Mouse (Mus musculus) olfactory bulb, adult 2 months (tissue): ENCODE measurements around the gene Pim2. TPM values are rescaled to one million over a fixed set of nuclear protein-coding genes. Genes with fewer than 3 reads are reported as not detected.

Source experiments
- H3K27ac ChIP-seq: fragments of 200-500 bp; 2 replicates; pipeline ENCODE4 v1.5.1; 2012; ENCODE audit warnings: low read depth, low read length; ENCODE audit not compliant: insufficient read depth
- H3K4me1 ChIP-seq: fragments of 200-500 bp; 2 replicates; pipeline ENCODE4 v1.6.1; 2012; ENCODE audit warnings: low read length; ENCODE audit not compliant: control insufficient read depth, insufficient read depth
- H3K4me3 ChIP-seq: fragments of 200-500 bp; 2 replicates; pipeline ENCODE4 v1.5.1; 2012; ENCODE audit warnings: mild to moderate bottlenecking, low read depth, low read length, moderate library complexity; ENCODE audit not compliant: insufficient read depth
- CTCF ChIP-seq: fragments of 200-500 bp; IDR thresholded peaks from 2 replicates; pipeline ENCODE4 v1.5.1; 2012; ENCODE audit warnings: low read depth, mild to moderate bottlenecking, low read length, moderate library complexity; ENCODE audit not compliant: insufficient read depth
- POLR2A ChIP-seq: fragments of 200-500 bp; IDR thresholded peaks from 2 replicates; pipeline ENCODE4 v1.6.1; 2012; ENCODE audit warnings: mild to moderate bottlenecking, low read depth, low read length, moderate library complexity; ENCODE audit not compliant: insufficient read depth
- WGBS: fragments of 180-500 bp; shearing (Covaris S2); methylation state at CpG from one replicate; pipeline ENCODE4 v1.1.7; 2018; 5-methylcytosine and 5-hydroxymethylcytosine counted together
- polyA plus RNA-seq: library from polyadenylated mRNA; stranded (reverse); fragments of >200 nt; gene quantifications from 2 replicates; pipeline ENCODE4 v1.2.4, GENCODE M21; 2012; ENCODE audit warnings: low replicate concordance; ENCODE audit not compliant: missing spikeins, insufficient read depth, insufficient read length

Pim2 gene
- polyA plus RNA-seq, 1 experiment, result not detected

DNA sequence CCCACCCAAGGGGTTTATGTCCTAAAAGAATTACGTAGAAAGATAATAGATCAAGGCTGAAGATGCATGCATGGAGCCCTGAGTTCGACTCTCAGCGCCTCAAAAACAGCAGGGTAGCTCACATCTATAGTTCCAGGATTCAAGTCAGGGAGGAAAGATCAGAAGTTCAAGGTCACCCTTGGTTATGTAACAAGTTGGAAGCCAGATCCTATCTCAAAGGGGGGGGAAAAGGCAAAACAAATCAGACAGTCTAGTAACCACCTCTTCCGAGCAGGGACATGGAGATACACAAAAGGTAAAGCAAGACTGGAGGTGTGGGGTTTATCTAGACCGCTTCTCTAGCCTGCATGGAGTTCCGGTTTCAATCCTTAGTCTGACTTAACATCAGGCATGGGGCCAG is 48.2 kb downstream of the Pim2 start:
- TF ChIP-seq POLR2A (no peak), CTCF (no peak)
- Histone ChIP-seq H3K4me3 (no peak overlapping the region), H3K27ac (no peak overlapping the region), H3K4me1 (peaks cover 13% of the 10 kb centered on the region; the same call in 1 of the 2 replicates)
- 80% methylated on average over 6 of the region's 6 CpGs for WGBS

DNA sequence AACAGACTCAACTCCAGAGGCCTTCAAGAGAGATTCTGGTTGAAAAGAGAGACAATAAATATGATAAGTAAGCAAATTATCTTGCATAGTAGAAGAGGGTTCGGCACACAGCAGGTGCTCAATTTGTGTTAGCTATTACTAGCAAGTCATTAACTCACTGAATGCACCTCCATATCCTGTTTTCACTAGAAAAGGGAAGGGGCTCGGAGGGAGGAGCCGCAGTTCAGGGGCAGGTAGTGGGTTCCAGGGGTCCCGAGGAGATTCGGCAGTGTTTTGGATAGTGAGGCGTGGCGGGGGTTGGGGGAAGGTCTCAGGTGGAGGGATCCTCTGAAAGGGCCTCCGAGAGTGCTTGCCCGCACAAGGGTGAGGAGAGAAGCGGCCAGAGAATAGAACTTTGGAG is 49.1 kb downstream of the Pim2 start:
- Histone ChIP-seq H3K4me3 (no peak overlapping the region), H3K4me1 (peaks cover 10% of the 10 kb centered on the region; the same call in 1 of the 2 replicates), H3K27ac (no peak overlapping the region)
- no peak for TF ChIP-seq POLR2A
- TF ChIP-seq CTCF, result no peak
- 57% methylated on average over 10 of the region's 10 CpGs for WGBS

DNA sequence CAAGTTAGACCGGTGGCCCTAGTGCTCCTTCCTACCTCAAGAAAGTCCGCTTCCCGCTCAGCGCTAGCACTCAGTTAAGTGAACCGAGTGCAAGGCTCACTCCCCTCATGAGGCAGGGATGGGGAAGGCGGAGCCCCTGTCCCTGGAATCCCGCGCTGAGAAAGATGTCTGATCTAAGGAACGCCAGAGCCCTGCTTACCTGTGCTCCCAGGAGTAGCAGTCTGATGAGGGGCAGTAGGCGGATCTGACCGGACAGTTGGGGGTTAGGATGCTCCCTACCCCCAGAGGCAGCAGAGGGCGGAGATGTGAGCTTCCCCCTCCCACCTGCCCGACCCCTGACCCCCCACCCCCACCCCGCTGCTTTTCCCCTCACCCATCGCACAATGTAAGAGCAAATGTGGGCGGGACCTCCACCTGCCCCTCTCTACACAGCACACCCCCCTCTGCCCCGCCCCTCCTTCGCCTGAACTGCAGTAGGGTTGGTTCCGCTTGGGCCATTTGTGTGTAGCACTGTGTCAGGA is 50.3 kb downstream of the Pim2 start, which contains the start of gene Eras:
Gene Eras (minus strand): TSS at position 338 of the 521 bp plus-strand sequence.
- no peak within 1 kb of the TSS for H3K4me3 ChIP-seq
- TF ChIP-seq CTCF (no peak), POLR2A (no peak)
- WGBS, result 33% methylated on average over 19 of the region's 19 CpGs

More for the DNA sequence above, 50.3 kb downstream of the Pim2 start, which contains the start of gene Eras:
- Histone ChIP-seq H3K4me1 (no peaks in the 10 kb centered on the region), H3K27ac (no peak within 1 kb of the TSS)

Other genes starting within 250 kb of the Pim2 start
- 236 and 474 TPM in 2 replicates for gene Syp, start 239.8 kb upstream of the Pim2 start, polyA plus RNA-seq
- gene Prickle3, start 221.0 kb upstream of the Pim2 start, polyA plus RNA-seq, result not detected in 2 replicates
- gene Plp2, start 206.9 kb upstream of the Pim2 start, polyA plus RNA-seq, result not detected in 2 replicates
- gene Magix, start 197.0 kb upstream of the Pim2 start, polyA plus RNA-seq, result not detected in 2 replicates
- not detected in 2 replicates for gene Gpkow, start 181.1 kb upstream of the Pim2 start, polyA plus RNA-seq
- not detected in 2 replicates for gene Wdr45, start 163.9 kb upstream of the Pim2 start, polyA plus RNA-seq
- gene Gm45208, start 156.0 kb upstream of the Pim2 start, polyA plus RNA-seq, result not detected in 2 replicates
- gene Praf2, start 149.8 kb upstream of the Pim2 start, polyA plus RNA-seq, result not detected in 2 replicates
- gene Ccdc120, start 127.4 kb upstream of the Pim2 start, polyA plus RNA-seq, result not detected in 2 replicates
- not detected in 2 replicates for gene Tfe3, start 115.7 kb upstream of the Pim2 start, polyA plus RNA-seq
- 96.6 TPM in 1 of 2 replicates, not detected in the other for gene Gripap1, start 88.5 kb upstream of the Pim2 start, polyA plus RNA-seq
- not detected in 2 replicates for gene Kcnd1, start 56.0 kb upstream of the Pim2 start, polyA plus RNA-seq
- gene Otud5, start 36.9 kb upstream of the Pim2 start, polyA plus RNA-seq, result not detected in 2 replicates
- not detected in 2 replicates for gene Slc35a2, start 5.8 kb downstream of the Pim2 start, polyA plus RNA-seq
- not detected in 2 replicates for gene Pqbp1, start 21.0 kb downstream of the Pim2 start, polyA plus RNA-seq
- gene Timm17b, start 21.1 kb downstream of the Pim2 start, polyA plus RNA-seq, result not detected in 2 replicates
- not detected in 2 replicates for gene Gm10491, start 29.6 kb downstream of the Pim2 start, polyA plus RNA-seq
- gene Gm10490, start 31.3 kb downstream of the Pim2 start, polyA plus RNA-seq, result not detected in 2 replicates
- not detected in 2 replicates for gene Pcsk1n, start 41.6 kb downstream of the Pim2 start, polyA plus RNA-seq
- gene Eras, start 50.3 kb downstream of the Pim2 start, polyA plus RNA-seq, result not detected in 2 replicates
- gene Hdac6, start 69.6 kb downstream of the Pim2 start, polyA plus RNA-seq, result not detected in 2 replicates
- gene Gata1, start 99.8 kb downstream of the Pim2 start, polyA plus RNA-seq, result not detected in 2 replicates
- gene Glod5, start 140.2 kb downstream of the Pim2 start, polyA plus RNA-seq, result not detected in 2 replicates
- not detected in 2 replicates for gene Suv39h1, start 196.5 kb downstream of the Pim2 start, polyA plus RNA-seq
- gene Was, start 212.2 kb downstream of the Pim2 start, polyA plus RNA-seq, result not detected in 2 replicates